Mouse (Mus musculus) gastrocnemius, postnatal 14 days (tissue): ENCODE measurements around the gene Jag2. TPM values are rescaled to one million over a fixed set of nuclear protein-coding genes. Genes with fewer than 3 reads are reported as not detected.

Experiments used
- DNase-seq: peaks from one replicate; pipeline ENCODE4 v3.0.0; 2021; ENCODE audit warnings: mixed read lengths
- intact Hi-C: fragments of 180-260 bp; cut with DNase I; formaldehyde crosslinking; loops from one replicate; pipeline ENCODE4 v1.15.1; 2025; ENCODE audit warnings: low total_unique reads
- total RNA-seq, 2 experiments: library from RNA; stranded (reverse); gene quantifications; 2 replicates each; pipeline ENCODE4 v1.2.3; 2021

Gene Jag2
- total RNA-seq, 2 experiments from 2014 or later = 24.2 to 25.5 TPM

- peak; percentile 95 for DNase-seq
- intact Hi-C loops = loop anchor here (5.0 kb wide), 1 partner anchor 72 kb away; no protein-coding TSS in a partner anchor
Measured at GRCm38 (mm10) chr12:112875225-112876013, 54.2 kb downstream of the Jag2 start.

- intact Hi-C loops = no loop called here
- DNase-seq = no peak
Measured at GRCm38 (mm10) chr12:112874199-112874598, 55.4 kb downstream of the Jag2 start.

- intact Hi-C loops = no loop called here
Measured at GRCm38 (mm10) chr12:112873452-112874190, 56.0 kb downstream of the Jag2 start.

GRCm38 (mm10) chr12:112872991-112873390 lies 56.6 kb downstream of the Jag2 start:
- intact Hi-C loops = no loop called here
- DNase-seq = no peak

More at GRCm38 (mm10) chr12:112873452-112874190, 56.0 kb downstream of the Jag2 start:
- peak; percentile 66 for DNase-seq

- intact Hi-C loops = no loop called here
- no peak for DNase-seq
Measured at GRCm38 (mm10) chr12:112871272-112871671, 58.3 kb downstream of the Jag2 start.

- no peak for DNase-seq
- intact Hi-C loops = no loop called here
Measured at GRCm38 (mm10) chr12:112870775-112871174, 58.8 kb downstream of the Jag2 start.

- no peak for DNase-seq
- intact Hi-C loops = no loop called here
Measured at GRCm38 (mm10) chr12:112869783-112870204, 59.8 kb downstream of the Jag2 start.

GRCm38 (mm10) chr12:112868178-112869087 lies 61.1 kb downstream of the Jag2 start, which contains the start of gene Gpr132:
Gpr132 (minus strand) TSS chr12:112868228.
- intact Hi-C loops = no loop called here
- DNase-seq = peak; percentile 25

- intact Hi-C loops = no loop called here
- DNase-seq = no peak
Measured at GRCm38 (mm10) chr12:112867106-112867674, 62.4 kb downstream of the Jag2 start.

GRCm38 (mm10) chr12:112866467-112867080 lies 63.0 kb downstream of the Jag2 start:
- intact Hi-C loops = no loop called here
- peak; percentile 25 for DNase-seq

GRCm38 (mm10) chr12:112864804-112865203 lies 64.8 kb downstream of the Jag2 start:
- no peak for DNase-seq
- intact Hi-C loops = no loop called here

- no peak for DNase-seq
- intact Hi-C loops = no loop called here
Measured at GRCm38 (mm10) chr12:112861911-112862321, 67.7 kb downstream of the Jag2 start.

- intact Hi-C loops = no loop called here
- no peak for DNase-seq
Measured at GRCm38 (mm10) chr12:112860765-112861164, 68.8 kb downstream of the Jag2 start.

GRCm38 (mm10) chr12:112859930-112860329 lies 69.6 kb downstream of the Jag2 start:
- no peak for DNase-seq
- intact Hi-C loops = no loop called here

GRCm38 (mm10) chr12:112858581-112859336 lies 70.8 kb downstream of the Jag2 start:
- no peak for DNase-seq

More at GRCm38 (mm10) chr12:112858581-112859336, 70.8 kb downstream of the Jag2 start:
- intact Hi-C loops = no loop called here
